Mouse (Mus musculus): Measurements from ENCODE around the gene Sult6b1. TPM values are rescaled to one million over a fixed set of nuclear protein-coding genes. Genes with fewer than 3 reads are reported as not detected.

Sult6b1 gene
- total RNA-seq (2014; fragmentation: Nextera tagmentation) (not detected in 2 replicates), total RNA-seq (2017) (not detected in 2 replicates)

- ATAC-seq (replicated peaks; ENCODE audit: low FRiP score, low TSS enrichment, poor library complexity, severe bottlenecking), result no peak
Measured at GRCm38 (mm10) chr17:78906892-78907291, at the start of gene Sult6b1. Gene Sult6b1, minus strand, starts transcription at chr17:78906992.

DNA sequence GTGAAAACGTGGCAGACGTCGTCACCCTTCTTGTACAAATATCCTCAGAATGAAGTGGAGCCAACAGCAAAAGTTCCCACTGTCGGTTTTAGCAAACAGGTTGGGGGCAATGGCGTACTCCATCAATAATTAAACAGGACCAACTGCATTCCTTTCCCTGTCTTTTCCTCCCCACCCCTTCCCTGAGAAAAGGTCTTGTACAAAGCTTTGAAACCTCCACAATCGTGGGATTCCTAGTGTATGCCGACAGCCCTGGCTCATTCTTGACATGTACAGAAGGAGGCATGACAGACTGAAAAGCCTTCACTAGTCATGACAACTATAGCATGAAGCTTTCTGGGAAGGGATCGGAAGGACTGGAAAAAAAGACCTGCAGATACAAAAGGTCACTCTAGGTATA, 46.4 kb upstream of the Sult6b1 start:
- no peak for ATAC-seq (replicated peaks; ENCODE audit: low FRiP score, low TSS enrichment, poor library complexity, severe bottlenecking)

DNA sequence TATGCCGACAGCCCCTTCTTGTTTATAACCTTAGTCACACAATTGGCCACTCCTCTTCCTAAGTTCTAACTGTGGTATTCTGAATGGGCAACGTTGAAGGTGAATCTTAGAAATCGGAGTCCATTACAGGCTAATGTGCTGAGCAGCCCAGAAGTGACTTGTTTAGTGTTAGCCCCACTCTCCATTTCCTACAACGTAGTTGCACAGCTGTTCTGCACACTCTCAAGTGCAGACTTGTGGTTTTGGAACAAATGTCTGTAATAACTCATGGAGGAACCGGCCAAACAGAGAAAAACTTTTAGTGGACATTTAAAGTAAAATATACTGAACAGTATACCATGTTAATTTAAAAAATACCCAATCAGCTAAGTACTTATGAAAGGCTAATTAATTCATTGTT, 45.3 kb upstream of the Sult6b1 start:
- no peak for ATAC-seq (replicated peaks; ENCODE audit: low FRiP score, low TSS enrichment, poor library complexity, severe bottlenecking)

GRCm38 (mm10) chr17:78951225-78951624, 44.4 kb upstream of the Sult6b1 start:
- ATAC-seq (replicated peaks; ENCODE audit: low FRiP score, low TSS enrichment, poor library complexity, severe bottlenecking), result no peak

GRCm38 (mm10) chr17:78942579-78942978, 35.8 kb upstream of the Sult6b1 start:
- ATAC-seq (replicated peaks; ENCODE audit: low FRiP score, low TSS enrichment, poor library complexity, severe bottlenecking), result no peak

- no peak for ATAC-seq (replicated peaks; ENCODE audit: low FRiP score, low TSS enrichment, poor library complexity, severe bottlenecking)
Measured at GRCm38 (mm10) chr17:78938927-78939326, 32.1 kb upstream of the Sult6b1 start.

DNA sequence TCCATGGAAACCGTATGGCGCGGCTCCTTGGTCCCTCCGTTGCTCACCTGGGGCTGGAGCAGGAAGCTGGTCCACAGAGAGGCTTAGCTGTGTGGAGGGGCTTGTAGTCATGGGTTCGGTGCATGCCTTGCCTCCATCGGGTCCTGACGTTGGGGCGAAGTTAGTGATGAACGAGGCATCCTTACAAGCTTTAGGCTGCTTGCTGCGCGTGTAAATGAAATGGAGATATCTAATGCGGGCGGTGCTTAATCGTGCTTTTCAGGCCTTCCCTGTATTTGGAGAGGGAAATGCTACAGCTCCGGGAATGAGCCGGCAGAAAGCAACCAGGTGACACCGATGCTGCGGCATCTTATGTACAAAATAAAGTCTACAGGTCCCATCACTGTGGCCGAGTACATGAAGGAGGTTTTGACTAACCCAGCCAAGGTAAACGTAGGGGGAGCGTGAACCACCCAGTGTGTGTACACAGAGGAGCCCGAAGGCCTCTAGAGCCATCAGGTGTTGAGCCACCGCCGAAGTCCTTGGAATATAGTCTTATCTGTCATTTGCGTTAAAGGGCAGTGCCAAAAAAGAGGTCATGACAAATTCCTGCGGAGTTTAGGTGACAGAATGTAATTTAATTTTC, 30.5 kb upstream of the Sult6b1 start:
- peak; percentile 9; the same call in 1 of the 2 replicates for ATAC-seq (replicated peaks; ENCODE audit: low FRiP score, low TSS enrichment, poor library complexity, severe bottlenecking)

GRCm38 (mm10) chr17:78936466-78937228, 29.9 kb upstream of the Sult6b1 start, which contains the start of the genes Cebpz and Ndufaf7:
Gene Cebpz, minus strand, starts transcription at chr17:78937066.
Gene Ndufaf7, plus strand, starts transcription at chr17:78937136.
- peak; percentile 98 for ATAC-seq (replicated peaks; ENCODE audit: low FRiP score, low TSS enrichment, poor library complexity, severe bottlenecking)

- no peak for ATAC-seq (replicated peaks; ENCODE audit: low FRiP score, low TSS enrichment, poor library complexity, severe bottlenecking)
Measured at GRCm38 (mm10) chr17:78935857-78936256, 29.1 kb upstream of the Sult6b1 start.

- no peak for ATAC-seq (replicated peaks; ENCODE audit: low FRiP score, low TSS enrichment, poor library complexity, severe bottlenecking)
Measured at GRCm38 (mm10) chr17:78917696-78918095, 10.9 kb upstream of the Sult6b1 start.

DNA sequence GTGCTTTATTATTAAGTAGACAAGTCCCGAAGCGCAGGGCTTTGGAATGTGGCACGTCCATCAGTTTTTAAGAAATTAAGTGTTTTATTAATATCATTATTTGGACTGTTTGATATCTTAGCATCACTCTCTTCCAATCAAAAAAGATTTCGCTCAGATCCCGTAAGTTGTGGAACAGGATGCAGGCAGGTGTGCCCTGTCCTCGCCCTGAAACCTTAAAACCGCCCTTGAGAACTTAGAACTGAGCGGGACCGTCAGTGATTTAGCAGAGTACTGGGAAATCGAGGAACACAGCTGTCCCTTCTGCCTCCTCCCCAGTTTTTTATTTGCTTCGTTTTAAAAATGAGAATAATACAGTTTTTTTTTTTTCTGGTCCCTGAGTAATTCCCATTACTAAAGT, 10.1 kb upstream of the Sult6b1 start:
- no peak for ATAC-seq (replicated peaks; ENCODE audit: low FRiP score, low TSS enrichment, poor library complexity, severe bottlenecking)

DNA sequence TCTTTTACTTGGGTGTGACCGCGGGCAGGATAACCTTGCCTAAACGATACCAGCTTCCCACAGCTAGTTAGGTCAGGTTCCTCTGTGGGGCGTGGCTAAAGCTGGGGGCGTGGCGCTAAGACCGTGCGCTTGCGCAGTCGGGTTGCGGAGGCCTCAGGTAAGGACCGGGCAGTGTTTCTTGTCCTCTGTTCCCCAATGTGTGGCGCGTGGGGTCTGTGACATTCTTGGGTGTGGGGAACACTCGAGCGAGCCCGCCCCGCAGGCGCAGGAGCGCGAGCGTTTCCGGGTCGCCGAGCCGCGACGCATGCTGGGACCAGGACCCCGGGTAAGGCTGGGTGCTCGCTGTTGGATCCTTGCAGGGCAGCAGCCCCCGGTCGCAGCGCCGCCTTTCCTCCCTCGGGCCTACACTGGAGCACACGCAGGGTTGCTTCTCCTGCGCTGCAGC, 9.6 kb upstream of the Sult6b1 start, which contains the start of gene Cebpzos:
Gene Cebpzos (plus strand): TSS at position 132 of the 445 bp plus-strand sequence.
- peak; percentile 83 for ATAC-seq (replicated peaks; ENCODE audit: low FRiP score, low TSS enrichment, poor library complexity, severe bottlenecking)

- ATAC-seq (replicated peaks; ENCODE audit: low FRiP score, low TSS enrichment, poor library complexity, severe bottlenecking), result no peak
Measured at GRCm38 (mm10) chr17:78915772-78916171, 9.0 kb upstream of the Sult6b1 start.

GRCm38 (mm10) chr17:78913921-78914320, 7.1 kb upstream of the Sult6b1 start:
- ATAC-seq (replicated peaks; ENCODE audit: low FRiP score, low TSS enrichment, poor library complexity, severe bottlenecking), result no peak

- ATAC-seq (replicated peaks; ENCODE audit: low FRiP score, low TSS enrichment, poor library complexity, severe bottlenecking), result peak; percentile 69
Measured at GRCm38 (mm10) chr17:78912861-78913281, 6.1 kb upstream of the Sult6b1 start.

- no peak for ATAC-seq (replicated peaks; ENCODE audit: low FRiP score, low TSS enrichment, poor library complexity, severe bottlenecking)
Measured at GRCm38 (mm10) chr17:78909374-78909773, 2.6 kb upstream of the Sult6b1 start.

GRCm38 (mm10) chr17:78903158-78903557, 3.6 kb downstream of the Sult6b1 start:
- ATAC-seq (replicated peaks; ENCODE audit: low FRiP score, low TSS enrichment, poor library complexity, severe bottlenecking), result no peak

GRCm38 (mm10) chr17:78895394-78895793, 11.4 kb downstream of the Sult6b1 start:
- peak; percentile 84 for ATAC-seq (replicated peaks; ENCODE audit: low FRiP score, low TSS enrichment, poor library complexity, severe bottlenecking)

- ATAC-seq (replicated peaks; ENCODE audit: low FRiP score, low TSS enrichment, poor library complexity, severe bottlenecking), result no peak
Measured at GRCm38 (mm10) chr17:78894991-78895390, 11.8 kb downstream of the Sult6b1 start.

GRCm38 (mm10) chr17:78891020-78891419, 15.8 kb downstream of the Sult6b1 start:
- ATAC-seq (replicated peaks; ENCODE audit: low FRiP score, low TSS enrichment, poor library complexity, severe bottlenecking), result no peak
